Mouse (Mus musculus) liver, embryonic 14.5 days (tissue): Measurements from ENCODE around the gene Keap1.
"Not testable (repeated sequence)": the region's sequence is repeated elsewhere in the genome, so short reads cannot be mapped to it uniquely, and the experiment has no call there.

Experiments
- CTCF ChIP-seq: IDR thresholded peaks from 2 replicates; pipeline ENCODE4 v1.5.1; 2016; ENCODE audit warnings: antibody characterized with exemption, low read depth, control low read depth
- EP300 ChIP-seq: IDR thresholded peaks from 2 replicates; pipeline ENCODE4 v1.6.1; 2016; ENCODE audit warnings: antibody characterized with exemption, low read depth

DNA sequence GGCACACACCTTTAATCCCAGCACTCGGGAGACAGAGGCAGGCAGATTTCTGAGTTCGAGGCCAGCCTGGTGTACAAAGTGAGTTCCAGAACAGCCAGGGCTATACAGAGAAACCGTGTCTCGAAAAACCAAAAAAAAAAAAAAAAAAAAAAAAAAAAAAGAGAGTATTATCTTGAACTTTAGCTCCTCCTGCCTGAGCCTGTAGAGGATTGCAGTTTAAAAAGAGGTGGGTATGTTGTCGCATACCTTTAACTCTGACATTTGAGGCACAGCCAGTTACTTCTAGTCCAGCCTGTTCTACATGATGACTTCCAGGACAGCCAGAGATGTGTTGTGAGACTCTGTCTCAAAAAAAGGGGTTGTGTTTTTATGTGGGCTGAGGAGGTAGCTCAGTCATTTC, 30.4 kb upstream of the Keap1 start:
- TF ChIP-seq CTCF, EP300: not testable (repeated sequence)
